Mouse (Mus musculus): ENCODE results near the gene Emsy. TPM values are rescaled to one million over a fixed set of nuclear protein-coding genes. Genes with fewer than 3 reads are reported as not detected.

Emsy gene
- polyA plus RNA-seq, 1 experiment from 2014 or later: 40.6 TPM

- H3K4me3 ChIP-seq: no peak overlapping the region
Measured at GRCm38 (mm10) chr7:98685895-98686294, 29.3 kb upstream of the Emsy start.

GRCm38 (mm10) chr7:98682821-98683220 is 26.2 kb upstream of the Emsy start:
- no peak overlapping the region for H3K27ac ChIP-seq
- no peaks in the 10 kb centered on the region for H3K27me3 ChIP-seq (ENCODE audit: poor library complexity, severe bottlenecking)
- 89% methylated on average over 10 of the region's 10 CpGs for WGBS
- no peak for DNase-seq (ENCODE audit: extremely low spot score, low spot score)
- H3K9me3 ChIP-seq: no peaks in the 10 kb centered on the region
- peaks cover 21% of the 10 kb centered on the region; the same call in 1 of the 2 replicates for H3K4me1 ChIP-seq
- no peak overlapping the region for H3K4me3 ChIP-seq
- no peaks in the 10 kb centered on the region for H3K36me3 ChIP-seq (replicated peaks)

More at GRCm38 (mm10) chr7:98685895-98686294, 29.3 kb upstream of the Emsy start:
- Histone ChIP-seq H3K9me3 (no peaks in the 10 kb centered on the region), H3K4me1 (peaks cover 9% of the 10 kb centered on the region; the same call in 1 of the 2 replicates), H3K27me3 (ENCODE audit: poor library complexity, severe bottlenecking) (no peaks in the 10 kb centered on the region), H3K36me3 (replicated peaks) (no peaks in the 10 kb centered on the region), H3K27ac (peak overlapping the region; percentile 21; the same call in 1 of the 2 replicates)
- no peak for DNase-seq (ENCODE audit: extremely low spot score, low spot score)
- WGBS: 63% methylated on average over 13 of the region's 13 CpGs

GRCm38 (mm10) chr7:98680691-98681090 is 24.1 kb upstream of the Emsy start:
- no peak overlapping the region for H3K27ac ChIP-seq

GRCm38 (mm10) chr7:98678441-98678840 is 21.9 kb upstream of the Emsy start:
- H3K4me3 ChIP-seq: no peak overlapping the region
- no peak for DNase-seq (ENCODE audit: extremely low spot score, low spot score)
- WGBS: 81% methylated on average over 7 of the region's 7 CpGs

More at GRCm38 (mm10) chr7:98680691-98681090, 24.1 kb upstream of the Emsy start:
- DNase-seq (ENCODE audit: extremely low spot score, low spot score): no peak
- no peaks in the 10 kb centered on the region for H3K27me3 ChIP-seq (ENCODE audit: poor library complexity, severe bottlenecking)
- no peak overlapping the region for H3K4me3 ChIP-seq
- H3K9me3 ChIP-seq: no peaks in the 10 kb centered on the region
- peaks cover 17% of the 10 kb centered on the region; the same call in 1 of the 2 replicates for H3K4me1 ChIP-seq
- H3K36me3 ChIP-seq (replicated peaks): no peaks in the 10 kb centered on the region
- 64% methylated on average over 2 of the region's 2 CpGs for WGBS

GRCm38 (mm10) chr7:98677511-98677910 is 20.9 kb upstream of the Emsy start:
- H3K4me1 ChIP-seq: peaks cover 14% of the 10 kb centered on the region
- H3K36me3 ChIP-seq (replicated peaks): no peaks in the 10 kb centered on the region
- 89% methylated on average over 2 of the region's 2 CpGs for WGBS
- H3K9me3 ChIP-seq: no peaks in the 10 kb centered on the region
- no peak overlapping the region for H3K27ac ChIP-seq
- no peaks in the 10 kb centered on the region for H3K27me3 ChIP-seq (ENCODE audit: poor library complexity, severe bottlenecking)
- H3K4me3 ChIP-seq: no peak overlapping the region
- DNase-seq (ENCODE audit: extremely low spot score, low spot score): no peak

More at GRCm38 (mm10) chr7:98678441-98678840, 21.9 kb upstream of the Emsy start:
- Histone ChIP-seq H3K36me3 (replicated peaks) (no peaks in the 10 kb centered on the region), H3K9me3 (no peaks in the 10 kb centered on the region), H3K27ac (no peak overlapping the region), H3K4me1 (peaks cover 14% of the 10 kb centered on the region; the same call in 1 of the 2 replicates), H3K27me3 (ENCODE audit: poor library complexity, severe bottlenecking) (no peaks in the 10 kb centered on the region)

- Histone ChIP-seq H3K36me3 (replicated peaks) (no peaks in the 10 kb centered on the region), H3K27me3 (ENCODE audit: poor library complexity, severe bottlenecking) (no peaks in the 10 kb centered on the region), H3K27ac (no peak overlapping the region), H3K4me1 (peaks cover 25% of the 10 kb centered on the region), H3K4me3 (no peak overlapping the region), H3K9me3 (no peaks in the 10 kb centered on the region)
- WGBS: 85% methylated on average over 4 of the region's 4 CpGs
- DNase-seq (ENCODE audit: extremely low spot score, low spot score): no peak
Measured at GRCm38 (mm10) chr7:98674344-98674743, 17.8 kb upstream of the Emsy start.

- 71% methylated on average over 11 of the region's 11 CpGs for WGBS
- peak; percentile 20 for DNase-seq (ENCODE audit: extremely low spot score, low spot score)
- peak overlapping the region; percentile 63 for H3K27ac ChIP-seq
Measured at GRCm38 (mm10) chr7:98672241-98672955, 15.8 kb upstream of the Emsy start.

GRCm38 (mm10) chr7:98671416-98671815 is 14.8 kb upstream of the Emsy start:
- peaks cover 19% of the 10 kb centered on the region for H3K4me1 ChIP-seq

More at GRCm38 (mm10) chr7:98672241-98672955, 15.8 kb upstream of the Emsy start:
- H3K4me1 ChIP-seq: peaks cover 19% of the 10 kb centered on the region
- no peak overlapping the region for H3K4me3 ChIP-seq
- no peaks in the 10 kb centered on the region for H3K27me3 ChIP-seq (ENCODE audit: poor library complexity, severe bottlenecking)
- H3K9me3 ChIP-seq: no peaks in the 10 kb centered on the region
- no peaks in the 10 kb centered on the region for H3K36me3 ChIP-seq (replicated peaks)

GRCm38 (mm10) chr7:98670831-98671230 is 14.2 kb upstream of the Emsy start:
- H3K27me3 ChIP-seq (ENCODE audit: poor library complexity, severe bottlenecking): no peaks in the 10 kb centered on the region
- H3K9me3 ChIP-seq: no peaks in the 10 kb centered on the region
- H3K4me1 ChIP-seq: peaks cover 19% of the 10 kb centered on the region
- WGBS: 93% methylated on average over 4 of the region's 4 CpGs
- H3K27ac ChIP-seq: no peak overlapping the region
- no peak overlapping the region for H3K4me3 ChIP-seq
- H3K36me3 ChIP-seq (replicated peaks): no peaks in the 10 kb centered on the region
- no peak for DNase-seq (ENCODE audit: extremely low spot score, low spot score)

More at GRCm38 (mm10) chr7:98671416-98671815, 14.8 kb upstream of the Emsy start:
- no peaks in the 10 kb centered on the region for H3K36me3 ChIP-seq (replicated peaks)
- H3K9me3 ChIP-seq: no peaks in the 10 kb centered on the region
- H3K27ac ChIP-seq: peak overlapping the region; percentile 63
- H3K4me3 ChIP-seq: no peak overlapping the region
- H3K27me3 ChIP-seq (ENCODE audit: poor library complexity, severe bottlenecking): no peaks in the 10 kb centered on the region
- no peak for DNase-seq (ENCODE audit: extremely low spot score, low spot score)
- WGBS: 77% methylated on average over 9 of the region's 9 CpGs

- no peak for DNase-seq (ENCODE audit: extremely low spot score, low spot score)
- no peak overlapping the region for H3K4me3 ChIP-seq
- H3K4me1 ChIP-seq: peaks cover 19% of the 10 kb centered on the region
- 75% methylated on average over 6 of the region's 6 CpGs for WGBS
- H3K36me3 ChIP-seq (replicated peaks): no peaks in the 10 kb centered on the region
- no peaks in the 10 kb centered on the region for H3K27me3 ChIP-seq (ENCODE audit: poor library complexity, severe bottlenecking)
- peak overlapping the region; percentile 27; the same call in 1 of the 2 replicates for H3K27ac ChIP-seq
- H3K9me3 ChIP-seq: no peaks in the 10 kb centered on the region
Measured at GRCm38 (mm10) chr7:98667956-98668746, 11.6 kb upstream of the Emsy start.

GRCm38 (mm10) chr7:98665726-98666125 is 9.1 kb upstream of the Emsy start:
- WGBS: 88% methylated on average over 6 of the region's 6 CpGs
- H3K27me3 ChIP-seq (ENCODE audit: poor library complexity, severe bottlenecking): no peaks in the 10 kb centered on the region
- H3K9me3 ChIP-seq: no peaks in the 10 kb centered on the region
- H3K27ac ChIP-seq: no peak overlapping the region
- H3K4me3 ChIP-seq: no peak overlapping the region
- DNase-seq (ENCODE audit: extremely low spot score, low spot score): no peak
- H3K4me1 ChIP-seq: 0 out of 2 replicates have a peak, but pooled peaks cover 3% of the 10 kb centered on the region
- H3K36me3 ChIP-seq (replicated peaks): peaks cover 7% of the 10 kb centered on the region

- Histone ChIP-seq H3K27ac (no peak overlapping the region), H3K4me3 (no peak overlapping the region), H3K9me3 (no peaks in the 10 kb centered on the region), H3K36me3 (replicated peaks) (peaks cover 13% of the 10 kb centered on the region), H3K4me1 (0 out of 2 replicates have a peak, but pooled peaks cover 3% of the 10 kb centered on the region), H3K27me3 (ENCODE audit: poor library complexity, severe bottlenecking) (no peaks in the 10 kb centered on the region)
- DNase-seq (ENCODE audit: extremely low spot score, low spot score): no peak
- WGBS: 72% methylated on average over 5 of the region's 5 CpGs
Measured at GRCm38 (mm10) chr7:98665166-98665565, 8.6 kb upstream of the Emsy start.

Data from forebrain, embryonic 10.5 days (tissue).